Mouse (Mus musculus) liver, adult 2 months (tissue): ENCODE measurements at regions not wholly inside any gene's neighbourhood (a gene's known extent, or its start where the extent isn't known, plus 50 kb on each side); places are given as distances from the start of the nearest gene placed in this dataset.

Source experiments
- DNase-seq: peaks from one replicate; pipeline ENCODE4 v3.0.0-alpha.2; 2011; ENCODE audit warnings: low read depth, low spot score; ENCODE audit errors: extremely low read depth
- H3K27ac ChIP-seq: fragments of 200-500 bp; replicated peaks from 2 replicates; pipeline ENCODE4 v1.5.1; 2012; ENCODE audit warnings: low read depth, mild to moderate bottlenecking, control low read depth, inconsistent platforms, low read length; ENCODE audit not compliant: insufficient read depth
- H3K27me3 ChIP-seq: fragments of 200-500 bp; 2 replicates; pipeline ENCODE4 v1.6.1; 2012; ENCODE audit warnings: mild to moderate bottlenecking, moderate library complexity, low read length, inconsistent platforms; ENCODE audit not compliant: control insufficient read depth, insufficient read depth
- H3K36me3 ChIP-seq: fragments of 200-500 bp; 2 replicates; pipeline ENCODE4 v1.6.1; 2012; ENCODE audit warnings: low read length, inconsistent platforms; ENCODE audit not compliant: control insufficient read depth, insufficient read depth
- H3K4me1 ChIP-seq: fragments of 200-500 bp; 2 replicates; pipeline ENCODE4 v1.6.1; 2011; ENCODE audit warnings: low read length; ENCODE audit not compliant: control insufficient read depth, insufficient read depth
- H3K4me3 ChIP-seq: fragments of 200-500 bp; 2 replicates; pipeline ENCODE4 v1.5.1; 2011; ENCODE audit warnings: low read depth, mild to moderate bottlenecking, control low read depth, low read length, moderate library complexity; ENCODE audit not compliant: insufficient read depth
- H3K79me2 ChIP-seq: fragments of 200-500 bp; 2 replicates; pipeline ENCODE4 v1.6.1; 2012; ENCODE audit warnings: inconsistent platforms, mild to moderate bottlenecking, low read length, moderate library complexity; ENCODE audit not compliant: control insufficient read depth, insufficient read depth
- H3K9ac ChIP-seq: fragments of 200-500 bp; 2 replicates; pipeline ENCODE4 v1.6.1; 2012; ENCODE audit warnings: low read depth, mild to moderate bottlenecking, control low read depth, inconsistent platforms, low read length
- CTCF ChIP-seq: fragments of 200-500 bp; IDR thresholded peaks from 2 replicates; pipeline ENCODE4 v1.5.1; 2011; ENCODE audit warnings: low read depth, low read length, control low read depth
- POLR2A ChIP-seq: fragments of 200-500 bp; IDR thresholded peaks from 2 replicates; pipeline ENCODE4 v1.6.1; 2011; ENCODE audit warnings: low read length, control low read depth; ENCODE audit not compliant: insufficient read depth; ENCODE audit errors: extremely low read depth
- WGBS: fragments of 180-500 bp; shearing (Covaris S2); methylation state at CpG from one replicate; pipeline ENCODE4 v1.1.7; 2018; 5-methylcytosine and 5-hydroxymethylcytosine counted together

GRCm38 (mm10) chr9:94361011-94361410 lies 176.9 kb downstream of the 1190002N15Rik start:
- 92% methylated on average over 2 of the region's 2 CpGs for WGBS
- H3K79me2 ChIP-seq = no peaks in the 10 kb centered on the region
- H3K9ac ChIP-seq = no peak overlapping the region
- H3K27ac ChIP-seq = no peak overlapping the region
- H3K4me3 ChIP-seq = no peak overlapping the region
- no peak for DNase-seq
- TF ChIP-seq POLR2A (no peak), CTCF (no peak)
- peaks cover 6% of the 10 kb centered on the region; the same call in 1 of the 2 replicates for H3K4me1 ChIP-seq
- H3K27me3 ChIP-seq = no peaks in the 10 kb centered on the region
- no peaks in the 10 kb centered on the region for H3K36me3 ChIP-seq

- H3K79me2 ChIP-seq = no peaks in the 10 kb centered on the region
- DNase-seq = no peak
- peaks cover 6% of the 10 kb centered on the region; the same call in 1 of the 2 replicates for H3K4me1 ChIP-seq
- 69% methylated on average over 2 of the region's 2 CpGs for WGBS
- H3K27ac ChIP-seq = no peak overlapping the region
- H3K36me3 ChIP-seq = no peaks in the 10 kb centered on the region
- no peaks in the 10 kb centered on the region for H3K27me3 ChIP-seq
- TF ChIP-seq POLR2A (no peak), CTCF (no peak)
- no peak overlapping the region for H3K4me3 ChIP-seq
- no peak overlapping the region for H3K9ac ChIP-seq
Observed at GRCm38 (mm10) chr9:94358150-94358549, 179.7 kb downstream of the 1190002N15Rik start.

GRCm38 (mm10) chr9:94342011-94342410 lies 195.9 kb downstream of the 1190002N15Rik start:
- WGBS = 97% methylated on average over 4 of the region's 4 CpGs
- DNase-seq = no peak
- Histone ChIP-seq H3K4me1 (0 out of 2 replicates have a peak, but pooled peaks cover 2% of the 10 kb centered on the region), H3K36me3 (no peaks in the 10 kb centered on the region), H3K27me3 (no peaks in the 10 kb centered on the region), H3K27ac (no peak overlapping the region), H3K4me3 (no peak overlapping the region), H3K9ac (no peak overlapping the region), H3K79me2 (no peaks in the 10 kb centered on the region)
- TF ChIP-seq CTCF (no peak), POLR2A (no peak)

GRCm38 (mm10) chr9:94341531-94341930 lies 196.3 kb downstream of the 1190002N15Rik start:
- 98% methylated on average over 2 of the region's 2 CpGs for WGBS
- Histone ChIP-seq H3K4me1 (0 out of 2 replicates have a peak, but pooled peaks cover 2% of the 10 kb centered on the region), H3K9ac (no peak overlapping the region), H3K27ac (no peak overlapping the region), H3K36me3 (no peaks in the 10 kb centered on the region), H3K79me2 (no peaks in the 10 kb centered on the region), H3K4me3 (no peak overlapping the region), H3K27me3 (no peaks in the 10 kb centered on the region)
- no peak for DNase-seq
- TF ChIP-seq CTCF (no peak), POLR2A (no peak)

GRCm38 (mm10) chr9:94333450-94333849 lies 204.4 kb downstream of the 1190002N15Rik start:
- no peaks in the 10 kb centered on the region for H3K36me3 ChIP-seq
- peaks cover 2% of the 10 kb centered on the region; the same call in 1 of the 2 replicates for H3K4me1 ChIP-seq
- H3K79me2 ChIP-seq = no peaks in the 10 kb centered on the region
- H3K27me3 ChIP-seq = no peaks in the 10 kb centered on the region
- no peak overlapping the region for H3K4me3 ChIP-seq
- no peak overlapping the region for H3K27ac ChIP-seq
- no peak for DNase-seq
- TF ChIP-seq CTCF = no peak
- no peak for TF ChIP-seq POLR2A
- no peak overlapping the region for H3K9ac ChIP-seq
- WGBS = 82% methylated on average over 5 of the region's 5 CpGs

GRCm38 (mm10) chr9:94323011-94323410 lies 214.9 kb downstream of the 1190002N15Rik start:
- TF ChIP-seq POLR2A (no peak), CTCF (no peak)
- H3K4me3 ChIP-seq = no peak overlapping the region
- no peaks in the 10 kb centered on the region for H3K36me3 ChIP-seq
- no peaks in the 10 kb centered on the region for H3K79me2 ChIP-seq
- no peak overlapping the region for H3K9ac ChIP-seq
- WGBS = 93% methylated on average over 3 of the region's 3 CpGs
- H3K27me3 ChIP-seq = no peaks in the 10 kb centered on the region
- no peaks in the 10 kb centered on the region for H3K4me1 ChIP-seq
- no peak overlapping the region for H3K27ac ChIP-seq
- DNase-seq = no peak
